Mouse (Mus musculus) heart, adult 2 months (tissue): ENCODE data around the gene Ormdl2. TPM values are rescaled to one million over a fixed set of nuclear protein-coding genes. Genes with fewer than 3 reads are reported as not detected.

Source experiments
- DNase-seq, 2 experiments: peaks; one replicate each; pipeline ENCODE4 v3.0.0; 2021
- H3K27ac ChIP-seq: fragments of 200-600 bp; 2 replicates; pipeline ENCODE4 v1.8.1; 2022
- H3K27me3 ChIP-seq: fragments of 200-500 bp; 2 replicates; pipeline ENCODE4 v1.6.1; 2012; ENCODE audit warnings: mild to moderate bottlenecking, low read length, inconsistent platforms, mixed read lengths; ENCODE audit not compliant: control insufficient read depth, insufficient read depth
- H3K36me3 ChIP-seq: fragments of 200-500 bp; 2 replicates; pipeline ENCODE4 v1.6.1; 2012; ENCODE audit warnings: low read length, inconsistent platforms; ENCODE audit not compliant: control insufficient read depth, insufficient read depth
- H3K4me1 ChIP-seq: fragments of 200-500 bp; 2 replicates; pipeline ENCODE4 v1.6.1; 2011; ENCODE audit warnings: low read length; ENCODE audit not compliant: control insufficient read depth, insufficient read depth
- H3K4me3 ChIP-seq: fragments of 200-600 bp; 2 replicates; pipeline ENCODE4 v1.8.1; 2022
- H3K79me2 ChIP-seq: fragments of 200-500 bp; replicated peaks from 2 replicates; pipeline ENCODE4 v1.6.1; 2012; ENCODE audit warnings: mild to moderate bottlenecking, inconsistent platforms, low read length, moderate library complexity, mixed read lengths; ENCODE audit not compliant: control insufficient read depth, insufficient read depth
- H3K9ac ChIP-seq: fragments of 200-500 bp; 2 replicates; pipeline ENCODE4 v1.6.1; 2012; ENCODE audit warnings: low read depth, mild to moderate bottlenecking, control low read depth, inconsistent platforms, low read length, mixed read lengths
- CTCF ChIP-seq: fragments of 200-600 bp; IDR thresholded peaks from 2 replicates; pipeline ENCODE4 v1.8.1; 2022; ENCODE audit warnings: antibody characterized with exemption, mild to moderate bottlenecking, moderate library complexity
- EP300 ChIP-seq: fragments of 200-500 bp; IDR thresholded peaks from 2 replicates; pipeline ENCODE4 v1.6.1; 2011; ENCODE audit warnings: low read depth, low read length, control low read depth; ENCODE audit not compliant: insufficient read depth
- POLR2A ChIP-seq: fragments of 200-500 bp; IDR thresholded peaks from 2 replicates; pipeline ENCODE4 v1.6.1; 2011; ENCODE audit warnings: mild to moderate bottlenecking, low read depth, low read length, control low read depth; ENCODE audit not compliant: insufficient read depth
- WGBS: fragments of 180-500 bp; shearing (Covaris S2); methylation state at CpG from one replicate; pipeline ENCODE4 v1.1.7; 2018; 5-methylcytosine and 5-hydroxymethylcytosine counted together
- intact Hi-C: fragments of 180-260 bp; cut with DNase I; formaldehyde crosslinking; loops from one replicate; pipeline ENCODE4 v1.15.1; 2025
- polyA plus RNA-seq: library from polyadenylated mRNA; depleted of rRNA; stranded (reverse); fragments of >200 nt; gene quantifications from 2 replicates; pipeline ENCODE4 v1.2.3, GENCODE M21; 2012
- total RNA-seq, 2 experiments: library from RNA; stranded (reverse); gene quantifications; 2 replicates each; pipeline ENCODE4 v1.2.3; 2021

Gene Ormdl2
- total and polyA plus RNA-seq, 3 experiments, result 7.8 to 15.3 (median 8.1) TPM

- H3K9ac ChIP-seq, result peak overlapping the region; percentile 80
- peaks cover 11% of the 10 kb centered on the region for H3K4me1 ChIP-seq
- 7% methylated on average over 6 of the region's 6 CpGs for WGBS
- no peak for TF ChIP-seq EP300
- no peak for TF ChIP-seq CTCF
- TF ChIP-seq POLR2A, result no peak
- peaks cover under 1% of the 10 kb centered on the region for H3K79me2 ChIP-seq
- H3K27me3 ChIP-seq, result no peaks in the 10 kb centered on the region
- peaks cover 15% of the 10 kb centered on the region for H3K36me3 ChIP-seq
- peak overlapping the region; percentile 82 for H3K4me3 ChIP-seq
- peak overlapping the region; percentile 91 for H3K27ac ChIP-seq
- intact Hi-C loops, result loop anchor here (2.0 to 10.0 kb wide), 2 partner anchors 23 to 259 kb away; partner anchors contain the start of genes Rpl41 and Zc3h10
- DNase-seq, result no peak
Observed at GRCm38 (mm10) chr10:128803361-128803760, 18.1 kb downstream of the Ormdl2 start.

- WGBS, result 55% methylated on average over 4 of the region's 4 CpGs
- Histone ChIP-seq H3K27me3 (no peaks in the 10 kb centered on the region), H3K27ac (peak overlapping the region; percentile 91), H3K79me2 (no peaks in the 10 kb centered on the region), H3K4me3 (peak overlapping the region; percentile 82), H3K36me3 (peaks cover 15% of the 10 kb centered on the region), H3K9ac (no peak overlapping the region), H3K4me1 (peaks cover 11% of the 10 kb centered on the region)
- intact Hi-C loops, result loop anchor here (2.0 to 10.0 kb wide), 2 partner anchors 22 to 258 kb away; partner anchors contain the start of genes Rpl41 and Zc3h10
- DNase-seq, result no peak
- TF ChIP-seq CTCF, result no peak
- TF ChIP-seq EP300, result no peak
- TF ChIP-seq POLR2A, result no peak
Observed at GRCm38 (mm10) chr10:128802956-128803355, 18.5 kb downstream of the Ormdl2 start.

- 88% methylated on average over 16 of the region's 16 CpGs for WGBS
- H3K27me3 ChIP-seq, result no peaks in the 10 kb centered on the region
- no peak overlapping the region for H3K27ac ChIP-seq
- H3K36me3 ChIP-seq, result peaks cover 5% of the 10 kb centered on the region
- DNase-seq, result no peak
- no peak overlapping the region for H3K9ac ChIP-seq
- intact Hi-C loops, result loop anchor here (2.0 to 10.0 kb wide), 2 partner anchors 21 to 257 kb away; partner anchors contain the start of genes Rpl41 and Zc3h10
- H3K79me2 ChIP-seq, result no peaks in the 10 kb centered on the region
- no peak overlapping the region for H3K4me3 ChIP-seq
- H3K4me1 ChIP-seq, result peaks cover 6% of the 10 kb centered on the region
- 0 out of 2 replicates have a peak, but pooled peaks have one; percentile 1 for TF ChIP-seq CTCF
- TF ChIP-seq POLR2A, result no peak
Observed at GRCm38 (mm10) chr10:128801981-128802495, 19.4 kb downstream of the Ormdl2 start.

GRCm38 (mm10) chr10:128798676-128799075 is 22.8 kb downstream of the Ormdl2 start:
- TF ChIP-seq POLR2A (no peak), CTCF (no peak), EP300 (no peak)
- no peak overlapping the region for H3K9ac ChIP-seq
- no peak overlapping the region for H3K4me3 ChIP-seq
- intact Hi-C loops, result no loop called here
- H3K36me3 ChIP-seq, result no peaks in the 10 kb centered on the region
- no peaks in the 10 kb centered on the region; the same call in 1 of the 2 replicates for H3K4me1 ChIP-seq
- H3K79me2 ChIP-seq, result no peaks in the 10 kb centered on the region
- DNase-seq, result peak in 1 of 2 experiments; percentile 7
- no peak overlapping the region for H3K27ac ChIP-seq
- no peaks in the 10 kb centered on the region for H3K27me3 ChIP-seq
- WGBS, result 96% methylated on average over 8 of the region's 8 CpGs

- Histone ChIP-seq H3K9ac (no peak overlapping the region), H3K4me1 (no peaks in the 10 kb centered on the region), H3K27ac (no peak overlapping the region), H3K27me3 (no peaks in the 10 kb centered on the region), H3K36me3 (no peaks in the 10 kb centered on the region), H3K79me2 (no peaks in the 10 kb centered on the region), H3K4me3 (no peak overlapping the region)
- intact Hi-C loops, result no loop called here
- TF ChIP-seq CTCF (no peak), POLR2A (no peak), EP300 (no peak)
- 86% methylated on average over 3 of the region's 3 CpGs for WGBS
- no peak for DNase-seq
Observed at GRCm38 (mm10) chr10:128795581-128795980, 25.9 kb downstream of the Ormdl2 start.

- no peaks in the 10 kb centered on the region for H3K79me2 ChIP-seq
- no peaks in the 10 kb centered on the region for H3K27me3 ChIP-seq
- WGBS, result 69% methylated on average over 5 of the region's 5 CpGs
- no peaks in the 10 kb centered on the region for H3K36me3 ChIP-seq
- no peak for DNase-seq
- no peak overlapping the region for H3K9ac ChIP-seq
- intact Hi-C loops, result no loop called here
- no peaks in the 10 kb centered on the region for H3K4me1 ChIP-seq
- no peak overlapping the region for H3K27ac ChIP-seq
- no peak overlapping the region for H3K4me3 ChIP-seq
- TF ChIP-seq CTCF (no peak), EP300 (no peak), POLR2A (no peak)
Observed at GRCm38 (mm10) chr10:128794391-128794790, 27.1 kb downstream of the Ormdl2 start.
